Mouse (Mus musculus) liver, embryonic 16.5 days (tissue): ENCODE measurements at regions not wholly inside any gene's neighbourhood (a gene's known extent, or its start where the extent isn't known, plus 50 kb on each side); places are given as distances from the start of the nearest gene placed in this dataset.

Source experiments
- ATAC-seq: fragments of 200-750 bp; cut with Nextera tagmentation; 2 replicates; pipeline ENCODE4 v1.8.0; 2017; ENCODE audit warnings: low read depth, mild to moderate bottlenecking, moderate number of reproducible peaks, moderate library complexity
- H3K27ac ChIP-seq: fragments of 300-500 bp; sonication (generic); 2 replicates; pipeline ENCODE4 v1.5.1; 2014; ENCODE audit warnings: mild to moderate bottlenecking, low read length
- H3K27me3 ChIP-seq: fragments of 300-500 bp; sonication (generic); 2 replicates; pipeline ENCODE4 v1.6.1; 2014; ENCODE audit warnings: low read depth, low read length, mixed read lengths; ENCODE audit not compliant: control insufficient read depth, insufficient read depth
- H3K36me3 ChIP-seq: fragments of 300-500 bp; sonication (generic); 2 replicates; pipeline ENCODE4 v1.6.1; 2014; ENCODE audit warnings: mild to moderate bottlenecking; ENCODE audit not compliant: control insufficient read depth, insufficient read depth
- H3K4me1 ChIP-seq: fragments of 300-500 bp; sonication (generic); 2 replicates; pipeline ENCODE4 v1.6.1; 2014; ENCODE audit warnings: low read depth, low read length, mixed read lengths; ENCODE audit not compliant: control insufficient read depth
- H3K4me2 ChIP-seq: fragments of 300-500 bp; sonication (generic); 2 replicates; pipeline ENCODE4 v1.6.1; 2014; ENCODE audit warnings: low read depth, low read length, mixed read lengths
- H3K4me3 ChIP-seq: fragments of 300-500 bp; sonication (generic); 2 replicates; pipeline ENCODE4 v1.5.1; 2014; ENCODE audit warnings: low read depth, mild to moderate bottlenecking, low read length
- H3K9ac ChIP-seq: fragments of 300-500 bp; sonication (generic); 2 replicates; pipeline ENCODE4 v1.6.1; 2014; ENCODE audit warnings: low read depth, low read length
- H3K9me3 ChIP-seq: fragments of 300-500 bp; sonication (generic); replicated peaks from 2 replicates; pipeline ENCODE4 v1.6.1; 2016; ENCODE audit warnings: low read length; ENCODE audit not compliant: control insufficient read depth
- WGBS: fragments of 180-500 bp; shearing (Covaris S2); extraction: QIAGEN DNeasy Blood & Tissue Kit; methylation state at CpG from one replicate; pipeline ENCODE4 v1.1.7; 2014; ENCODE audit not compliant: insufficient replicate concordance; 5-methylcytosine and 5-hydroxymethylcytosine counted together

DNA sequence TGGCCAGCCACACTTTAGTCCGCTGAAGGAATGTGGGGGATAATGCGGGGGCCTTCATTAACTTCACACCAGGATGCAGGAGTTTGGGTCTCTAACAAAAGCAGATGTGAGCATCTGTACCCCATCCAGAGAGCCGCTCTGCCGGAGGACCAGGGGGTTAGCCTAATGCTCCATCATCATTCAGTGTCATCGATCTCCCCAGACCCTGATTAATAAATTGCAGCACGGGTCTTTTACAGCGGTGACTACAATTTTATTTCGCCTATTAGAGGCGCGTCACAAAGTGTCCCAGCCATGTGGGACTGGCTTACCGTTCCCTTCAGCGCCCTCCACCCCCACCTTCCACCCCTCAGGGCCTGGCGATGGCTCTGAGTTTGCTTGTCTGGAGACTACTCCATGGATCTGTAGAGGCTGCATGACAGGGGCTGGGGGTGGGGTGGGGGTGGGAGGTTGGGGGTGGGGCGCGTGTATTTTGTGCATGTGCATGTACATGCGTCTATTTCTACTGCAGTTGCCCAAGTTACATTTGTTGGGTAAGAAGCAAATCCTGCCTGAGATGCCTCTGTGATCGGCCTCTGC is 1560.8 kb upstream of the Gulo start:
- 57% methylated on average over 17 of the region's 17 CpGs for WGBS
- ATAC-seq, result no peak
- no peaks in the 10 kb centered on the region for H3K9me3 ChIP-seq
- no peak overlapping the region for H3K27ac ChIP-seq
- no peaks in the 10 kb centered on the region for H3K27me3 ChIP-seq
- no peak overlapping the region for H3K4me2 ChIP-seq
- no peaks in the 10 kb centered on the region for H3K36me3 ChIP-seq
- H3K9ac ChIP-seq, result no peak overlapping the region
- H3K4me3 ChIP-seq, result no peak overlapping the region
- no peaks in the 10 kb centered on the region for H3K4me1 ChIP-seq

DNA sequence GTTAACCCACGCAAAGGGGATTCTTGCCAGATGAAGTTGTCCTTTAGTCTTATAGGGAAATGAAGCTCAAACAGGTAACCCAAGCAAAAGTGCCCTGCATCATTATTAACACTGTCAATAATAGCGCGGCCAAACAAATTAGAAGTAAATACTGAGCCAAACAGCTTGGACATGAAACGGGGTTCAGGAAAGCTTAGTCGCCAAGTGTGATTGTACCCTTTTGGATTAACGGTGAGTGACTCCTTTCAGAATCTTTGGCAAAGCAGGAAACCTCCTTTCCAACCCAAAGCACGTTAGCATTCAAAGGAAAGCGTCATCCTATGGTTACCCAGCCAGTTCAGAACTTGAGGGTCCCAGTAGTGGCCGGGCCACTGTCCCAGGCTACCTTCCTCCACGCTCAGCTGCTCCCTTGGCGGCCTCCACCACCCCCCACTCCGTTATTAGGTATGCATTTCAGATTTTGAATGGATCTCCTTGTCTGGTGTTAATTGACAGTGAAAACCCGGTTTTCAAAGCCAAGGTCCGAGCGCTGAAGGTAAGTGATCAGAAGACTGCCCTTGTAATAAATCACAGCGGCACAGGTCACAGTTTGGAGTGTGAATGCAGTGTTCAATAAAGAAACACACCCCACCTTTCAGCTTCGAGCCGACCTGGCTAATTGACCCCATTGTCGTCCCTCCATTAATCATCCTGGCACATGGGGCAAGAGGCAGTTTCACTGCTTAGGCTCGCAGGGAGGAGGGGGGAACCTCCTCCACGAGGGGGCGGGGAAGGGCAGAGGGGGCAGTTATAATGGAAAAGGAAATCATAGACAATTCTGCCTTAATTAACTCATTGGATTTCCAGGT is 1560.1 kb upstream of the Gulo start:
- H3K36me3 ChIP-seq, result no peaks in the 10 kb centered on the region
- no peaks in the 10 kb centered on the region for H3K27me3 ChIP-seq
- no peaks in the 10 kb centered on the region for H3K4me1 ChIP-seq
- WGBS, result 42% methylated on average over 22 of the region's 22 CpGs
- ATAC-seq, result no peak
- H3K9me3 ChIP-seq, result no peaks in the 10 kb centered on the region
- H3K4me3 ChIP-seq, result no peak overlapping the region
- H3K9ac ChIP-seq, result no peak overlapping the region
- no peak overlapping the region for H3K27ac ChIP-seq
- no peak overlapping the region for H3K4me2 ChIP-seq

GRCm38 (mm10) chr14:67554897-67555296 is 1545.9 kb upstream of the Gulo start:
- H3K4me3 ChIP-seq, result no peak overlapping the region
- no peaks in the 10 kb centered on the region for H3K9me3 ChIP-seq
- ATAC-seq, result no peak
- H3K4me2 ChIP-seq, result no peak overlapping the region
- WGBS, result 78% methylated on average over 7 of the region's 7 CpGs
- no peak overlapping the region for H3K9ac ChIP-seq
- H3K36me3 ChIP-seq, result no peaks in the 10 kb centered on the region
- H3K27ac ChIP-seq, result no peak overlapping the region
- no peaks in the 10 kb centered on the region for H3K4me1 ChIP-seq
- H3K27me3 ChIP-seq, result no peaks in the 10 kb centered on the region

- Histone ChIP-seq H3K9ac (no peak overlapping the region), H3K4me2 (no peak overlapping the region), H3K4me3 (no peak overlapping the region), H3K4me1 (no peaks in the 10 kb centered on the region), H3K27ac (no peak overlapping the region), H3K9me3 (no peaks in the 10 kb centered on the region), H3K36me3 (no peaks in the 10 kb centered on the region), H3K27me3 (no peaks in the 10 kb centered on the region)
- 67% methylated on average over 6 of the region's 6 CpGs for WGBS
- no peak for ATAC-seq
These were observed 1541.6 kb upstream of the Gulo start for GRCm38 (mm10) chr14:67550462-67551185.

- Histone ChIP-seq H3K27me3 (no peaks in the 10 kb centered on the region), H3K27ac (no peak overlapping the region), H3K9ac (no peak overlapping the region), H3K4me1 (no peaks in the 10 kb centered on the region), H3K4me3 (no peak overlapping the region), H3K9me3 (no peaks in the 10 kb centered on the region), H3K36me3 (no peaks in the 10 kb centered on the region), H3K4me2 (no peak overlapping the region)
- WGBS, result 69% methylated on average over 6 of the region's 6 CpGs
- ATAC-seq, result no peak
These were observed 1539.7 kb upstream of the Gulo start for GRCm38 (mm10) chr14:67548750-67549149.

GRCm38 (mm10) chr14:67545036-67545435 is 1536.0 kb upstream of the Gulo start:
- H3K9ac ChIP-seq, result no peak overlapping the region
- no peak overlapping the region for H3K27ac ChIP-seq
- WGBS, result 41% methylated on average over 5 of the region's 5 CpGs
- H3K4me1 ChIP-seq, result no peaks in the 10 kb centered on the region
- H3K36me3 ChIP-seq, result no peaks in the 10 kb centered on the region
- no peak overlapping the region for H3K4me3 ChIP-seq
- no peak for ATAC-seq
- H3K4me2 ChIP-seq, result no peak overlapping the region
- no peaks in the 10 kb centered on the region for H3K9me3 ChIP-seq
- no peaks in the 10 kb centered on the region for H3K27me3 ChIP-seq

DNA sequence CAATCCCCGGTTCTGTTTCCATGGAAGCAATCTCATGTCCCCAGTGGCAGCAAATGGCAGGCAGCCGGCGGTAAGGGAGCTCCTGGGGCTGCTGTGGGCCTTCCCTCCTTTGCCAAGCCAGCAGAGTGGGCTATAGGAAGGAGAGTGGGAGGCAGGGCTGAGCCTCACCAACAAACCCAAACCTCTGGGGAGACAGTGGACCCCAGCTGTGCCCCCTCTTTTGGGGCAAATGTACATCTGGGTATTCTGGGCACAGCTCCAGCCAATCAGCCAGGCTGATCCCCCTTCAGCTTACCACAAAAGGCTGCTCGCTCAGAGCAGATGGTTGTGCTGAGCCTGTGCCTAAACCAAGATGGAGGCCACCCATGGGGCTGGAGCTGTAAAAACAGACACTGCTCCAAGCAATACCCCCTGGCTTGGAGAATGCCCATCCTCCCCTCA is 1532.3 kb upstream of the Gulo start:
- H3K9ac ChIP-seq, result no peak overlapping the region
- no peak overlapping the region for H3K27ac ChIP-seq
- no peak for ATAC-seq
- 69% methylated on average over 4 of the region's 4 CpGs for WGBS
- H3K4me2 ChIP-seq, result no peak overlapping the region
- H3K9me3 ChIP-seq, result no peaks in the 10 kb centered on the region
- no peaks in the 10 kb centered on the region for H3K27me3 ChIP-seq
- no peak overlapping the region for H3K4me3 ChIP-seq
- no peaks in the 10 kb centered on the region for H3K4me1 ChIP-seq
- no peaks in the 10 kb centered on the region for H3K36me3 ChIP-seq

DNA sequence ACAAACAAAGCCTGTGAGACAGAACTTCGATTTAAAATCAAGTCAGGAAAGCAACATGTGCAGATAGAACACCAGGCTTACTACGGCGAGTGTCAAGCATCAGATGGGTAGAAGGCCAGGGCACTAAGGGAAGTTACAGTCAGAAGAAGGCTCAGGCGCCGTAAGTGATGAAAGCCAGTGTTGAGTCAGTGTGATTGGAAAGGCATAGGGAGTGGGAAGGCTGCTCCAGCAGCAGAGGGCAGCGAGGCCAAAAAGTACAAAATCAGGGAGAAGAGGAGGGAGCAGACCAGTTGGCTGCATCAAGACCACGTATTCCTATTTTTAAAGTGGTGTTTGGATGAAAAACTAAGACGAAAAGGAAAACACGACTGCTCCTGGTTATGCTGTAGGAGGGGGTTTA is 1529.7 kb upstream of the Gulo start:
- 58% methylated on average over 9 of the region's 9 CpGs for WGBS
- Histone ChIP-seq H3K9ac (no peak overlapping the region), H3K9me3 (no peaks in the 10 kb centered on the region), H3K27me3 (no peaks in the 10 kb centered on the region), H3K4me3 (no peak overlapping the region), H3K36me3 (no peaks in the 10 kb centered on the region), H3K4me2 (no peak overlapping the region), H3K27ac (no peak overlapping the region), H3K4me1 (no peaks in the 10 kb centered on the region)
- ATAC-seq, result no peak
